Mouse (Mus musculus) megakaryocyte, embryonic 14.5 days (primary cell): ENCODE results near the gene Slc10a6. TPM values are rescaled to one million over a fixed set of nuclear protein-coding genes. Genes with fewer than 3 reads are reported as not detected.

Source experiments
- H3K27me3 ChIP-seq: replicated peaks from 2 replicates; pipeline ENCODE3; 2012; ENCODE audit warnings: inconsistent platforms
- H3K36me3 ChIP-seq: replicated peaks from 2 replicates; pipeline ENCODE3; 2012; ENCODE audit warnings: low read length, inconsistent platforms, mixed read lengths
- H3K4me1 ChIP-seq: 2 replicates; pipeline ENCODE4 v1.6.1; 2012; ENCODE audit warnings: inconsistent platforms
- H3K4me3 ChIP-seq: replicated peaks from 2 replicates; pipeline ENCODE3; 2012; ENCODE audit warnings: moderate library complexity, mild to moderate bottlenecking, inconsistent platforms
- H3K9me3 ChIP-seq: 2 replicates; pipeline ENCODE4 v1.6.1; 2012; ENCODE audit warnings: inconsistent platforms
- FLI1 ChIP-seq: IDR thresholded peaks from 2 replicates; pipeline ENCODE4 v1.6.1; 2012; ENCODE audit warnings: low read length, inconsistent platforms, mixed read lengths
- GATA1 ChIP-seq: IDR thresholded peaks from 3 replicates; pipeline ENCODE4 v1.6.1; 2012; ENCODE audit warnings: mixed read lengths, low read length, inconsistent platforms, borderline replicate concordance
- polyA plus RNA-seq: library from polyadenylated mRNA; stranded (reverse); fragments of >175 nt; gene quantifications from 2 replicates; pipeline ENCODE4 v1.2.3, GENCODE M21; 2012; ENCODE audit warnings: low replicate concordance; ENCODE audit not compliant: insufficient read depth

Slc10a6 gene
- polyA plus RNA-seq, 1 experiment, result not detected

DNA sequence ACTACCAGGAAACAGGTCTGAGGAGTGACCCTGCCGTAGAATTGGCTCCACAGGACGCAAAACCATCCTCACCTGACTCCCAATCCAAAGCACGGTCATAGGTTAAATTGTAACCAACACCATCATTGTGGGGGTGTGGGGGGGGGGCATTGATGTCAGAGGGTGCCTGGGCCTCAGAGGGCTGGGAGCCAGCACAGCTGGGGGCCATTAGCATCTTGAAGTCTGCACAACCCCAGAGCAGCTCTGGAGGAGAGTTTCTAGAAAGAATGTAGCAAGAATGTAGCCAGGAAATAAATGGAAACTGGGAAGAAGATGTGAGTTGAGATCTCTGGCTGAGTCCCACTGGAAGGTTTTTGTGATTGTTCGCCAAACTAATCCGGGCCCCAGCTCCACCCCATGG, 30.3 kb downstream of the Slc10a6 start:
- no peak for TF ChIP-seq FLI1
- TF ChIP-seq GATA1, result no peak
- Histone ChIP-seq H3K9me3 (no peaks in the 10 kb centered on the region), H3K36me3 (no peaks in the 10 kb centered on the region)

DNA sequence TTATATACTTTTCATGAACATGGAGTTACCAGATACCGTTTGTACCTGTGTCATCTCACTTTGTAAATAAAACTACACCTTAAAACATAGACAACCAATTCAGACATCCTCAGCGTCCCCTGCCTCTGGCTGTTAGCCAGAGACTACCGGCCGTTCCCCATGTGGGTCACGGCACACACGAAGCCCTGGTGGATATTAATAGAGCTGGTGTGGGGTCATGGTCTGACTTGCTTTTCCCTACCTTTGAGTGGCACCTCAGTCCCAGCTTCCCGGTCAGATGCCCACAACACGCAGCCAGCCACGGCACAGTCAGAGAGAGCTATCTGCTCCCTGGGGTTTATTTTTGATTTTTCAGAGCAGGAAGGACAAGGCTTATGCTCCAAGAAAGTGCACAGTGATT, 30.9 kb downstream of the Slc10a6 start:
- Histone ChIP-seq H3K4me1 (peaks cover 26% of the 10 kb centered on the region), H3K4me3 (no peak overlapping the region), H3K36me3 (no peaks in the 10 kb centered on the region), H3K27me3 (peaks cover 5% of the 10 kb centered on the region), H3K9me3 (no peaks in the 10 kb centered on the region)
- TF ChIP-seq FLI1 (no peak), GATA1 (no peak)

More for the DNA sequence above, 30.3 kb downstream of the Slc10a6 start:
- H3K27me3 ChIP-seq, result peaks cover 7% of the 10 kb centered on the region
- peaks cover 23% of the 10 kb centered on the region for H3K4me1 ChIP-seq
- H3K4me3 ChIP-seq, result no peak overlapping the region

DNA sequence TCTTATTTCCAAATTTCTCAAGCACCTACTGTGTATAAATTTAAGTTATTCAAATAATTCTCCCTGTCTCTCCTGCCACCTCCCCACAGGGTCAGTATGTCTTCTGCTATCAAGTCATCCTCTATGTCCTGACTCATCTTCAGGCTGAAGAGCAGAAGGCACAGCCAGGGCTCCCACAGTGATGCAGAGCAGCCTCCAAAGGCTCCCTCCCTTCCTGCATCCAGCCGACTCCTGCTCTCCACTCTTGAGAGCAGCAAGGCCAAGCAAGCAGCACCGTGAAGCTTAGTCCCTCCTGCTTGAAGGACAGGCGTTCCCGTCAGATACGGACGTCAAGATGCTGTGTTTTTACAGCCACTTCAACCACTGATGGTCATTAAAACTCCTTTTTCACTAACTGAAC, 31.6 kb downstream of the Slc10a6 start:
- Histone ChIP-seq H3K9me3 (no peaks in the 10 kb centered on the region), H3K4me3 (no peak overlapping the region), H3K4me1 (peaks cover 33% of the 10 kb centered on the region), H3K27me3 (peaks cover 5% of the 10 kb centered on the region), H3K36me3 (no peaks in the 10 kb centered on the region)
- TF ChIP-seq FLI1, result no peak
- TF ChIP-seq GATA1, result no peak

DNA sequence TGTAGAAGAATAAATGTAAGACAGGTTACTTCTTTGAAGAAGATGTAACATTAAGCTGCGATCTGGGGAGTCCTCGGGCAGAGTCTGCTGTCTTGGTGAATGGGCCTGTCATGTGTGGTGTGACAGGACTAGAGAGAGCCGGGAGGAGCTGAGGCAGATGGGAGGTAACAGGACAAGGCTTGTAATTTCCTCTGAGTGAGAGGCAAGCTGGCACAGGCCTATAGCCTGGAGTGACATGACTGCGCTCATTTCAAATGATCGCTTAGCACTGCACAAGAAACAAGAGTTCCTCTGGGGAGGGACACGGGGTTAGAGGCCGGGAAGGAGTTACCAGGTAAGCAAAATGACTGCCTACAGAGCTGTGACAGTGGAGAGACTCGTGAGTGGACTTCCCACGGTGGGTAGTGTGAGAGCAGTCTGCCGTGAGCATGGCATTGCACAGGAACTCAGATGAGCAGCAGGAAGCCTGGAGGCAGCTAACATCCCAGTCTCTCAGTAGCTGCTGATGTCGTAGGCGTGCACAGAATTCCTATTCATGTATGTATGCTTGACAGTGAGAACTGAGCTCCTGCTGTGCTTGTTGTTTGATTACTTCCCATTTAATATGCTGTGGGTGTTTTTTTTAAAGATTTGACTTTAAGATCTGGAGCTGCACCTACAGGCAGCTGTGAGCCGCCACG, 32.6 kb downstream of the Slc10a6 start:
- TF ChIP-seq GATA1 (no peak), FLI1 (no peak)
- Histone ChIP-seq H3K9me3 (no peaks in the 10 kb centered on the region), H3K27me3 (peaks cover 4% of the 10 kb centered on the region), H3K4me3 (no peak overlapping the region), H3K4me1 (peaks cover 34% of the 10 kb centered on the region), H3K36me3 (no peaks in the 10 kb centered on the region)

DNA sequence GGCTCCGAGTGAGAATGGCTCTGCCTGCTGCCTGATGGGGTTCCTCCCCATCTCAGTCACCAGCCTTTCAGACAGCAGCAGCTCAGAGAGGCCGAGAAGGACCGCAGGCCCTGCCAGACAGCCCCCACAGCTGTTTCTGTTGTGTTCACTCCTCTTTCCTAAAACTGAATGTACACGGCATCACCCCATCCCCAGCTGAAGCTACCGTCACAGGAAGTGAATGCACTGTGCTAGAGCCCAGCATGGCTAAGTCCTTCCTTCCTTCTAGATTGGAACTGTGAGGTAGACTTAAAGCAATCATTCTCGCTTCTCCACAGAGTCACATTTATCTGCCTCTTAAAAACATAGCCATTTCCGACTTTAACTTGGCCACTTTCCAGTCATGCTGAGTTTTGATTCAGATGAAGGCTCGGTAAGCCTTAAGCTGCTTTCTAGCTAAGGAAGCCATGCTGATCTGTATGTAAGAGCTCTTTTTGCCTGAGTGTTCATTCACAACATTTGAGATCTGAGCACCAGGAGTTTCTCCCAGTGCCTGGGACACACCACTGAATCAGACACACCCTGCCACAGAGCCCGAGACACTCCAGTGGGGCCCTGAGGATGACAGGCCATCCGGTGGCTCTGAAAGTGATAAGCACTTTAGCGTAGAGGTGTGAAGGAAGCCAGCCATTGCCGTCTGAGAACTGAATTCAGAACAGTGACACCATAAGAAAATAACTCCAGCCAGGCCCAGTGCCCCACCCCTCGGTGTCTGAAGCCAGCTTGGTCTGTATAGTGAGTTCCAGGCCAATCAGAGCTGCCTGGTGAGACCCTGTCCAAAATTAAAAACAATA, 33.6 kb downstream of the Slc10a6 start:
- Histone ChIP-seq H3K4me3 (peak overlapping the region; percentile 15), H3K36me3 (no peaks in the 10 kb centered on the region), H3K4me1 (peaks cover 34% of the 10 kb centered on the region), H3K9me3 (no peaks in the 10 kb centered on the region), H3K27me3 (peaks cover 10% of the 10 kb centered on the region)
- TF ChIP-seq FLI1, result no peak

DNA sequence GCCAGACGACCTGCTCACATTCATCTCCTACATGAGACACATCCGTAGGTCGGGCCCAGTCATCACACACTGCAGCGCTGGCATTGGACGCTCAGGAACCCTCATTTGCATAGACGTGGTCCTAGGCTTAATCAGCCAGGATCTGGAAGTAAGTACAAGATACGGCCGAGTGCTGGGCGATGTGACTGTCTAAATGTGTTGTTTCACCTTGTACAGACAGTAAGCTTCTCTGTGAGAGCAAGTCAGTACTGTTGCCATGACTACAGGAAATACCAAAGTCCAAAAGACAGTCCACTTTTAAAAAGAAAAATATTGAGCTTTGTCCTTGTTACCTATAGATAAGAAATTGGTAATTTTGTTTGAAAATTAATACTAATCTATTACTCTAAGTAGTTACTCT, 35.6 kb downstream of the Slc10a6 start:
- Histone ChIP-seq H3K9me3 (no peaks in the 10 kb centered on the region), H3K36me3 (no peaks in the 10 kb centered on the region), H3K4me1 (peaks cover 34% of the 10 kb centered on the region), H3K27me3 (peaks cover 12% of the 10 kb centered on the region), H3K4me3 (no peak overlapping the region)
- TF ChIP-seq GATA1 (no peak), FLI1 (no peak)

DNA sequence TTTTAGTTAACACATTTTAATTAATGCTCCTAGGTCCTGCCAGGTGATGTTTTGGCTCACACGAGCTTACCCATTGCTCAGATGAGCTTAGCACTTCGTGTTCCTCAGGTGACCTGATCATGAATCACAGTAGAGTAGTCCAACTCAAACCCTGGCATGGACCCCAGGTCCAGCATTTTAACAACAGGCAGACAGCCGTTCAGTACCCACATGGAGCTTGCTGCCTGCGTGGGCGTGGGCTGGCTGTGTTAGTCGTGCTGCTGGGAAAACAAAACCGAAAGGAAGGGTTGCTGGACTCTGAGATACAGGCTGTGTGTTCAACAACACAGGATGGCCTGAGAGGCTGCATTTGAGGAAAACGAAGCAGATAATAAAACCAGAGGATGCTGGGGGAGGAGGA, 36.5 kb downstream of the Slc10a6 start:
- Histone ChIP-seq H3K36me3 (no peaks in the 10 kb centered on the region), H3K4me3 (peak overlapping the region; percentile 78), H3K9me3 (0 out of 2 replicates have a peak, but pooled peaks cover 4% of the 10 kb centered on the region)

DNA sequence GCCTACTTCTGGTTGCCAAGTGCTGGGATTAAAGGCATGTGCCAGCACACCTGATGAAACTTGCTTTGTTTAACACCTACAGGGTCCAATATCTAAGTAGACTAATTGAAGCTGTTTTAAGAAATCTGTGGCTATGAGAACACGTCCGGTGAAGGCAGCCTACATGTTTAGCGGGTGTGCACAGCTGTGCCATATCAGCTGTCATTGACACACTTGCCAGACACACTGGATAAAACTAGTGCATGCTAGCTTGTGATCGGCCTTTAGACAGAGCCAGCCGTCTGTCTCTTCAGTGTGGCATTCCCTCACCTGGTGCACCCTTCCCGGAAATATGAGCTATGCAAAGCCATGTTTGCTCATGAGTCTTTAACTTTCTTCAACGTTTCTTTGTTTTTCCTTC, 37.4 kb downstream of the Slc10a6 start:
- H3K27me3 ChIP-seq, result peaks cover 10% of the 10 kb centered on the region
- no peak for TF ChIP-seq FLI1
- TF ChIP-seq GATA1, result no peak

More for the DNA sequence above, 36.5 kb downstream of the Slc10a6 start:
- TF ChIP-seq GATA1 (no peak), FLI1 (no peak)
- Histone ChIP-seq H3K27me3 (peaks cover 12% of the 10 kb centered on the region), H3K4me1 (peaks cover 33% of the 10 kb centered on the region)

DNA sequence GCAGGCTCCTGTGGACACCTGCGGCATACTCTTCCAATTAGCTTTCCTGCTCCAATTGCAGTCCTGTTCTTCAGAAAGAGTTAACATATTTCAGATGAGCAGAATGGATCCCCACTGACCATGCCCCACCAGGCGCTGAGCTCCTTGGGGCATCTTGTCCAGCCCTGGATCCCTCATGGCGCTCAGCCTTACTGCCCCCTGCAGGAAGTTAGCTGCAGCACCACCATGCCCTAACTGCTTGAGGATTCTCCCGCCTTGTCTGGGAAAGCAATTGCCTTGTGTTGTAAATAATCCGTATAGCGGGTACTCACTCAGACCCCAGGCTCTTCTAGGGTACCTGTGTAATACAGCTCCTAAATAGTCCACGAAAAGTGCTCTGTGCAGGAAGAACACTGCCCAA, 42.0 kb downstream of the Slc10a6 start:
- no peak for TF ChIP-seq FLI1
- TF ChIP-seq GATA1, result no peak
- Histone ChIP-seq H3K4me1 (no peaks in the 10 kb centered on the region), H3K9me3 (0 out of 2 replicates have a peak, but pooled peaks cover 4% of the 10 kb centered on the region), H3K4me3 (no peak overlapping the region), H3K27me3 (peaks cover 10% of the 10 kb centered on the region), H3K36me3 (no peaks in the 10 kb centered on the region)

More for the DNA sequence above, 37.4 kb downstream of the Slc10a6 start:
- Histone ChIP-seq H3K36me3 (no peaks in the 10 kb centered on the region), H3K4me3 (no peak overlapping the region), H3K9me3 (0 out of 2 replicates have a peak, but pooled peaks cover 4% of the 10 kb centered on the region), H3K4me1 (peaks cover 30% of the 10 kb centered on the region)

DNA sequence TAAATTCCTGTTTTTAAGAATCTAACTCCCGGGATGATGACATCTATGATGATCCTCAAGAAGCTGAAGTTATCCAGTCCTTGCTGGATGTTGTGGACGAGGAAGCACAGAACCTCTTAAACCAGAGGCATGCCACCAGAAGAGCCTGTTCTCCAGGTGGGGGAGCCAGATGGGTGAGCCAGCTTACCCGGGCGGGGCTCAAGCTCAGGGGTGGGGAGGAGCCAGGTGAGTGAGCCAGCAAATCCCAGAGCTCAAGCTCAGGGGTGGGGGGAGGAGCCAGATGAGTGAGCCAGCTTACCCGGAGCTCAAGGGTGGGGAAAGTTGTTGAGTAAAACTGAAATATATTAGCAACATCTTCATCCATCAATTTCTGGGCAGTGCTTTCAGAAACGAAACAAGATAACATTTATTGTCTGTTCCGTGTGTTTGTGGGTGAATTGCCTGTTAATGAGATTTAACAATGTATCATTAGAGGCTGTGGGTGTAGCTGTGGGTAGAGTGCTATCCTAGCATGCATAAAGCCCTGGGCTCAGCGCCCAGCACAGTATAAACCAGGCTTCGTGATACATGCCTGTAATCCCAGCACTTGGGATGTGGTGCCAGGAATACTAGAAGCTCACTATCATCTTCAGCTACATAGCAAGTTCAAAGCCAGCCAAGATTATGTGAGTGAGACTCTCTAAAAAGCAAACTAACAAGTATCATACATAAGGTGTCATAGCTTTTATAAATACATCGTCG, 49.4 kb downstream of the Slc10a6 start:
- no peaks in the 10 kb centered on the region for H3K36me3 ChIP-seq
- no peaks in the 10 kb centered on the region for H3K9me3 ChIP-seq
- H3K27me3 ChIP-seq, result peaks cover 3% of the 10 kb centered on the region
- TF ChIP-seq GATA1 (no peak), FLI1 (no peak)
- no peaks in the 10 kb centered on the region for H3K4me1 ChIP-seq
- no peak overlapping the region for H3K4me3 ChIP-seq
